Mouse (Mus musculus) adrenal gland, adult (tissue): ENCODE data around the gene Gpr68.

Experiments
- DNase-seq, 2 experiments: peaks; one replicate each; pipeline ENCODE4 v3.0.0; 2022 to 2023; ENCODE audit warnings: low spot score in 1 of 2; ENCODE audit not compliant: inconsistent age in 2 of 2

Gpr68 gene

GRCm38 (mm10) chr12:100871841-100872240, 36.2 kb downstream of the Gpr68 start:
- no peak for DNase-seq

GRCm38 (mm10) chr12:100871234-100871633, 36.8 kb downstream of the Gpr68 start:
- DNase-seq: no peak

GRCm38 (mm10) chr12:100868049-100868622, 39.9 kb downstream of the Gpr68 start:
- no peak for DNase-seq

GRCm38 (mm10) chr12:100867097-100867496, 40.9 kb downstream of the Gpr68 start:
- no peak for DNase-seq

- no peak for DNase-seq
Measured at GRCm38 (mm10) chr12:100865509-100866078, 42.4 kb downstream of the Gpr68 start.

- peak in 1 of 2 experiments; percentile 31 for DNase-seq
Measured at GRCm38 (mm10) chr12:100865072-100865471, 42.9 kb downstream of the Gpr68 start.

GRCm38 (mm10) chr12:100862856-100863446, 45.0 kb downstream of the Gpr68 start:
- no peak for DNase-seq

GRCm38 (mm10) chr12:100862272-100862671, 45.7 kb downstream of the Gpr68 start:
- DNase-seq: no peak

- no peak for DNase-seq
Measured at GRCm38 (mm10) chr12:100857791-100858190, 50.2 kb downstream of the Gpr68 start.

- no peak for DNase-seq
Measured at GRCm38 (mm10) chr12:100856337-100856736, 51.7 kb downstream of the Gpr68 start.

GRCm38 (mm10) chr12:100852370-100852769, 55.6 kb downstream of the Gpr68 start:
- DNase-seq: no peak

- peak; percentile 25 to 79 for DNase-seq
Measured at GRCm38 (mm10) chr12:100849421-100850138, 58.4 kb downstream of the Gpr68 start.

GRCm38 (mm10) chr12:100847437-100848080, 60.4 kb downstream of the Gpr68 start:
- no peak for DNase-seq

- no peak for DNase-seq
Measured at GRCm38 (mm10) chr12:100846566-100846965, 61.4 kb downstream of the Gpr68 start.

- DNase-seq: no peak
Measured at GRCm38 (mm10) chr12:100845829-100846228, 62.2 kb downstream of the Gpr68 start.

GRCm38 (mm10) chr12:100844546-100844945, 63.5 kb downstream of the Gpr68 start:
- no peak for DNase-seq

- no peak for DNase-seq
Measured at GRCm38 (mm10) chr12:100843171-100843570, 64.8 kb downstream of the Gpr68 start.

GRCm38 (mm10) chr12:100841211-100841792, 66.7 kb downstream of the Gpr68 start:
- peak; percentile 80 to 94 for DNase-seq

- peak in 1 of 2 experiments; percentile 65 for DNase-seq
Measured at GRCm38 (mm10) chr12:100839926-100840325, 68.1 kb downstream of the Gpr68 start.

- no peak for DNase-seq
Measured at GRCm38 (mm10) chr12:100839079-100839600, 68.9 kb downstream of the Gpr68 start.

- DNase-seq: no peak
Measured at GRCm38 (mm10) chr12:100837208-100837607, 70.8 kb downstream of the Gpr68 start.
